Mouse (Mus musculus): ENCODE measurements around the gene Agk. TPM values are rescaled to one million over a fixed set of nuclear protein-coding genes. Genes with fewer than 3 reads are reported as not detected.

The Agk gene
- total RNA-seq, 2 experiments from 2014 or later, result 8.5 to 14.4 TPM

DNA sequence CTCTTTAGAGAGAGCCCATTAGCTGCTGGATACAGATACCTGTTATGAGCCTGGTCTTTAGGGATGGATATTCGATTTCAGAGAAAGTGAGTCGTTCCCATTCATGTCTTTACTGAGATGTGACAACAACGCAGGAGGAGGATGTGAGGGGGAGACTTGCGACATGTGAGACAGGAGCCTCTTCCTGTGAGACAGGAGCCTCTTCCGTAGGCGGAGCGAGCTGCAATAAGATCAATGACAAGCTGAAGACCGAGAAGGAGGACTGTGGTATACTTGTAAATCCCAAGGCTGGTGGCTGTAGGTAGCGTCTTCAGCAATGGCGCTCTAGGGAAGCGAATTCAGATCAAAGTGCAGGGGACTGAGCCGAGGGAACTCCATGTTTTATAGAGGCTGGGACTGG, 114.8 kb downstream of the Agk start:
- peak; percentile 41 for ATAC-seq (ENCODE audit: poor library complexity, severe bottlenecking)

DNA sequence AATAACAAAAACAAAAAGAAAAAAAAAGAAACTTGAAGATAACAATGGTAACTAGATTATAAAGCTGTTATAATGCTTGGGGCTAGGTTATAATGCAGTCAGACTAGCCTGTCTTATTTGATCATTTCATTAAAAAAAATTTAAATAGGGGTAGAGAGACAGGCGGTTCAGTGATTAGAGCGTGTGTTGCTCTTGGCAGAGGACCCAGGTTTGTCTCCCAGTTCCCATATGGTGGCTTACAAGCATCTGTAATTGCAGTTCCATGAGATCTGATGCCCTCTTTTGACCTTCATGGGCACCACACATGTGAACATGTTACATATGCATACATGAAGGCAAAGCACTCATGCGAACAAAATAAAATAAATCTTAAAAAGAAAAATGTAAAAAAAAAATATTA, 116.3 kb downstream of the Agk start:
- no peak for ATAC-seq (ENCODE audit: poor library complexity, severe bottlenecking)

DNA sequence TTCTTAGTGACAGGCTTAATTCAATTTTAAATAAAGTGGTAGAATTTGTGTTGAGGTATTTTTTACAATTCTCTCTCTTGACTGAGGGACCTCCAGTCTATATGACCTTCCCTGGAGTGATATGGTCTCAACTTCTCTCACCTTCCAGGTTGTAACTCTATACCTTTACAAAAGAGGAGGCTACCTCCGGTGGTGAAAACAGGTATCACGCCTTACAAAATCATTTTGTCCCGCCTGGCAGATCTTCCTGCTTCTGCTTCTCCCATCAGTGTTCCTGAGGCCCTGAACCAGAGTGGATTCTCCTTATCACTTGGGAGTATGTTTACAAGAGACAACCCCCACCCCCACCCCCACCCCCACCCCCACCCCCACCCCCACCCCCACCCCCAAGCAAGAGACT, 116.8 kb downstream of the Agk start:
- ATAC-seq (ENCODE audit: poor library complexity, severe bottlenecking), result no peak

DNA sequence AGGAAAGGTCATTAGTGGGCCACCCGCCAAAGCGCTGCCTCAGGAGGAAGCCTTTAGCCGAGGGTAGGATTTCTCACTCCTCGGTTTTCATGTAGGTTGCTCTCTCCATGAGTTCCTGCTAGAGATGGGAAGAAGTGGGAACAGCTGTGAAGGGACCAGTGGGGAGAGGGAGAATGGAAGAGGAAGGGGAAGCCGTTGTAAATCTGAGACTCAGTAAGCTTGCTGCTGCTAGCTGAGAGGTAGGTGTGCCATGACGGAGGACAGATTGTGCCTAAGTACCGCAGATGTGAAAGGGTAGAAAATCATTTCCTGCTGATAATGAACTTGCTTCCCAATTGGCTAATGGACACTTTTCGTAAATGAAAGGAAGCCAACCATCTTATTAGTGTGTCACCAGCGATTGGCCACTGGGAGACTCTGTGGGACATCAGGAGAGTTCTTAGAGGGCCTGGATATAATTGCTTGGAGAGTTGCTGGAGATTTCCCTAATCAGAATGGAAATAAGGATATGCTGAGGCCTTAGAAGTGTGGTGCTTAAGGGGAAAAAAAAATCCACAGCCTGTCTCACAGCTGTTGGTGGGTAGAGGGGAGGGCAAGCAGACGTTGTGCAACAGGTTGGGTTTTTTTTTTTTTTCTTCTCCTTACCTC, 118.4 kb downstream of the Agk start:
- no peak for ATAC-seq (ENCODE audit: poor library complexity, severe bottlenecking)

Other genes with a start within 250 kb of the Agk start
- 8.0 and 8.6 TPM in 2 replicates for gene E330009J07Rik, start 111.0 kb downstream of the Agk start, total RNA-seq (2015)
- gene E330009J07Rik, start 111.0 kb downstream of the Agk start, total RNA-seq (2017), result 14.1 and 16.2 TPM in 2 replicates
- gene Wee2, start 113.9 kb downstream of the Agk start, total RNA-seq (2015), result not detected in 2 replicates
- not detected in 2 replicates for gene Wee2, start 113.9 kb downstream of the Agk start, total RNA-seq (2017)
- gene Ssbp1, start 146.2 kb downstream of the Agk start, total RNA-seq (2015), result 94.8 and 94.9 TPM in 2 replicates
- 63.2 and 67.6 TPM in 2 replicates for gene Ssbp1, start 146.2 kb downstream of the Agk start, total RNA-seq (2017)
- gene Tas2r137, start 166.1 kb downstream of the Agk start, total RNA-seq (2015), result not detected in 2 replicates
- 0.24 TPM in 1 of 2 replicates, not detected in the other for gene Tas2r137, start 166.1 kb downstream of the Agk start, total RNA-seq (2017)
- gene Tas2r108, start 168.4 kb downstream of the Agk start, total RNA-seq (2015), result not detected in 2 replicates
- gene Tas2r108, start 168.4 kb downstream of the Agk start, total RNA-seq (2017), result not detected in 2 replicates
- gene Prss37, start 194.3 kb downstream of the Agk start, total RNA-seq (2015), result not detected in 2 replicates
- gene Prss37, start 194.3 kb downstream of the Agk start, total RNA-seq (2017), result not detected in 2 replicates
- not detected in 2 replicates for gene Olfr461, start 229.9 kb downstream of the Agk start, total RNA-seq (2015)
- gene Olfr461, start 229.9 kb downstream of the Agk start, total RNA-seq (2017), result not detected in 2 replicates
- not detected in 2 replicates for gene Olfr460, start 244.3 kb downstream of the Agk start, total RNA-seq (2015)
- gene Olfr460, start 244.3 kb downstream of the Agk start, total RNA-seq (2017), result 0.15 TPM in 1 of 2 replicates, not detected in the other